Mouse (Mus musculus): ENCODE data around the gene Tcf7l2. TPM values are rescaled to one million over a fixed set of nuclear protein-coding genes. Genes with fewer than 3 reads are reported as not detected.

The Tcf7l2 gene
- total RNA-seq, 4 experiments from 2014 or later = 15.4 to 39.4 (median 26.8) TPM

DNA sequence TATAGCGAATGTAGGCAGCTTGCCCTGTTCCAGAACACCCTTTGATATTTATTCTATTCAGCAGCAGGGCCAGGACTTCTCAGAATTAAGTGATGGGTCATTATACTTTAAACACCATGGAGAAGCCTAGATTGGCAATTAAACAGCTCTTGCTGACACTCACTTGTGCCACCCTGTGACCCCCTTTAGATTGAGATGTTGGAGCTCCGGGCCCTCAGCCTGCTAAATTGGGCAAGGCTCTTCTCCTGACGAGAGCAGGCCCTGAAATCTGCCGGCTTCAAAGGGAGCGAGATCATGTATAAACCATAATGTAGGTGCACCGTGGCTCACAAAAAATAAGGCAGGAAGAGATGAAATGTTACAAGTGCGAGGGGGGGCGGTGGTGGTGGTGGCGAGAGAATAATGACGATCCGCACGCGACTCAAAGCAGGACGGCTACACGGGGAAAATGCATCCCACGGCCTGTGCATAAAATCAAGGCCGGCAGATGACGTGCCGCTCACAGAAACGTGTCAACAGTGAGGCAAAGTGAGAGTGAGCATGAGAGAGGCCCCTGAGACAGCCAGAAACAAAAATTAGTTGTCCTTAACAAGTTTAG lies 173.1 kb downstream of the Tcf7l2 start:
- no peak for DNase-seq

DNA sequence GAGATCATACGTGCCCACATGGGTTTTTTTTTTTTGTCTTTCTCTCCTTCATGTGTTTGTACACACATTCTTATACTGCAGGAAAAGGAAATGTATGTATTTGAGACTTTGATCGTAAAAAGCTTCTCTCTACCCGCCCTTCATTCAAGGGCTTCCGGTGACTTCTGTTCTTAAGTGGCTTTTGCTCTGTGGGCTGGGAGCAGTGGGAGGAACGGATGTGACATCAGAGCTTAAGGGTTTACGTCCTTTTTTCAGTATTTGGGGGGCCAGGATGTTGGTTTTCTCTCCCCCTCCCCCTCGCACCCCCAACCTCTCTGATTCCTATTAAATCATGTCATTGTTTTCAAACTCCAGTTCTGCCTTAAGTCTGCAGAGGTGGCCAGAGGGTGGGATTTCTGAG lies 173.9 kb downstream of the Tcf7l2 start:
- no peak for DNase-seq

DNA sequence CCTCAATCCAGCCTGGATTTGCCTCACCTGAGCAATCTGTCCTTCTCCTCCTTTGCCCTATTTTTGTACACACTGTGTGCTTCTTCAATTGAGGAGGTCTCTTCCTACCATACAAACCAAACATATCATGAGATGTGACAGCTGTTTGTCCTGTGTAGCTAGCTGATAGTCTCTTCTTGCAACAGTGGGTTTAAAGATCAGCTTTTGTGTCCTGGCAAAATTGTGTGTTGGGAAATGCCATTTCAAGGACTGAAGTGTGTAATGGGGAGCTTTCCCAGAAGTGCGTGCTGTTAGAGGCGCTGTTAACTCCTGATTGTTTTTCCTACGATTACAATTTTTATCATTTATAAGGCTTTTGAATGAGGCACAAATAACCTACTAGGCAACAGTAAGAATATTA lies 174.6 kb downstream of the Tcf7l2 start:
- DNase-seq = no peak

DNA sequence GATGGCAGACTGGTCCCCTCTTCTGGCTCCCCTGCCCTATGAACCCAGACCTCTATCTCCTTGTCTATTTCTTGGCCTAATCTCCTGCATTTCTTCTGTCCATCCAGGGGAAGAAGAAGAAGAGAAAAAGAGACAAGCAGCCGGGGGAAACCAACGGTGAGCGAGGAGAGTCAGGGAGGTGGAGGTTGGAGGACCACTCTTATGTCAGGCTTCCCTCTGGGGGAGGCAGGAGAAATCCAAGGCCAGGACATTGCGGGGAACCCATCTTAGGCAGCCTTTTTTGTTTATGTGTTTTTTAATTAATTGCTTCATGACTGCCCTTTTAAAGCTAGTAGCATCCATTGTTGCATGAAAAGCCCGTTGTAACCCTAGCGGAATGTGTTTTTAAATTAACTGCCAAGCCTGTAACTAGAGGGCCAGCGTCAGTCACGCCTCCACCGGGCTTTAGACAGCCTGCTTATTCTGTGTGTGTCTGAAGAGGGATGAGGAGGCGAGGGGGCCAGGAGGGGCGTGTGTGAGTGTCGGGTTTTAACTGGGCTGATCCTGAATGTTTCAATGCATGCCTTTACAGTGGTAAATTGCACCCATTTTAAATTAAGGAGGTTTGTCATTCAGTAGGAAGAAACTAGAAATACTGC lies 182.3 kb downstream of the Tcf7l2 start:
- no peak for DNase-seq

DNA sequence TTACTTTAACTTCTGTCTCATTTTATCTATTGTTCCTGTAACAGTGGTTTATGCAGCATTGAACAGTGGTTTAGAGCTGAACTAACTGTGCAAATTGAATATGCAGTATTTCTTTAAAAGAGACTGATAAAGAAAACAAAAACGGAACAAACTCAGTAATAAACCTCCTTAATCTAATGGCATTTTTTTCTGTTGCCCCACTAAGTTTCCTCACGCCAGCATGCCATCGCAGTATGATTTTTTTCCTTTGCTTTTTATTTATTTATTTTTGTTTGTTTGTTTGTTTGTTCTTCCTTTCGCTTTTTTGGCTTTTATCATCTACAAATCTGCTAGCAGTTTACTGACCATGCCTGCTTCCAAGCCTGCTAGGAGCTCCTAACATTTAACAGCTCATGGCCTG lies 183.2 kb downstream of the Tcf7l2 start:
- DNase-seq = no peak

DNA sequence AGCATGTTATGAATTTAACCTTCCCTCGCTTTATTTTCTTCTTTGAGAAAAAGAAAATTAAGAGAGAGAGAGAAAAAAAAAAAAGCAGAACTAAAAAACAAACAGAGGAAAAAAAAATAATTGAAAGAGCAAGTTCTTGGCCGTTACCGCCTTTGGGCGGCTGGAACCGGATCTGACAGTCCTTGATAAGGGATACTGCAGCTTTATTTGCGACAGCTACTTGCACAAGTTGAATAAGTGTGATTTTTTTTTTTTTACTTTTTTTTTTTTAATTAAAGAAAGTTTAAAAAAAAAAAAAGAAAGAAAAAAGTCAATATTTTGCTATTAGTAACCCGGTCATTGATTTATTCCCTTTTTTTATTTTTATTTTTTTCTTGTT lies 183.8 kb downstream of the Tcf7l2 start:
- no peak for DNase-seq

DNA sequence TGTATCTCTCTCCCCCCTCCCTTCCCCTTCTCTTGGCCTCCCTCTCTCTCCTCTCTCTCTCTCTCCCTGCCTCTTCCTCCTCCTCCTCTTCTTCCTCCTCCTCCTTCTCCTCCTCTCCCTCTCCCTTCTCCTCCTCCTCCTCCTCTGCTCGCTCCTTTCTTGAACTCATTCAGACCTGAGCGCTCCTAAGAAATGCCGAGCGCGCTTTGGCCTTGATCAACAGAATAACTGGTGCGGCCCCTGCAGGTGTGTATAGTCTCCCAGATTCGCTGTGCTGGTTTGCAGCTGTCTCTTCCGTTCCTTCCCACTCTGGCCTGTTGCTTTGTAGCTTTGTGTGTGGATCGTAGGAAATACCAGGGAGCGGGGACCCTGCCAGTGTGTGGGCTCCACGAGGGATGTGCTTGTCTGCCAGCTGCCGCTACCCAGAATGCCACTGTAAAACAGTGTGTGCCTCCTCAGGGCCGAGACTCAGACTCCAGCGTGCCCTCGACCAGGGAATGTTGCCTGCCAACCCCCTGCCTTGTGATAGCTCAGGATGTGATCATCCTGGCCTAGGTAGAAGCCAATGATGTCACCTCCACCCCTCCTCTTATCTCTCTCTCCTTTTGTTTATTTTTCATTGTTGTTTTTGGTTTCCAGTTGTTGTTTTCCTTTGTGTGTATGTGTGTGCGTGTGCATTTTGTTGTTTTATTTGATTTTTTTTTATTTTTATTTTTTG lies 184.3 kb downstream of the Tcf7l2 start:
- no peak for DNase-seq

DNA sequence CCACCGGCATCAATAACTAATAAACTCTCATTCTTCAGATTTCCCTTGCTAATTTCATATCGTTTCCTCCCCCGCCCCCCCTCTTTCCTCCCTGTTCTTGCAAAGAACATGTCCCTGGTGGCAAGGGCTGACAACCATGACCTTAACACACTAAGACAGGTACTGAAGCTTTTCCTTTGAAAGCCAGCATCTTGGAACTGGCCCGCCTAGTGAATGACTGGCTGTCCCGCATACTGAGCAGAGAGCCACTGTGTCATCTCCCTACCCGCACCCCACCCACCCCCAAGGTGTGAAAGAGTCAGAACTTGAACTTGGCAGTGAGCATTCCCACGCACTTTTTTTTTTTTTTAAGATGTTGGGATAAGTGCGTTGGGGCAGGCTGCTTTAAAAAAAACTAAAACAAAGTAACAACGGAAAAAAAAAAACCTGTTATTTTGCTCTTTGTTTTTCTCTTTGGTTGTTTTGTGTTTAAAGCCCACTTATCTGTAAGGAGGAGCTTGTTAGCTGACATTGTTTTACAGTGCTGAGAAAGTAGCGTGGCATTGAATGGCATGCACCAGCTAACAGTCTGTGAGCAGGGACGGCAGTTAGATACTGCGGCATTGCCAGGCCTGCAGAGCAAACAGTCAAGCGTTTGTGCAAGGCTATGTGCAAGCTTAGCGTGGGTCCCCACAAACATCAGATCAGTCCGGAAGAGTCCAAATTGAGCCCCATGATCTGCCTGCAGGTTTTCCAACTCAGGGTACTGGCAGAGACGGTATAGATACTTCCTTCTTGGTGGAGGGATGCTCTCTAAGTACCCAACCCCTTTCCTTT lies 185.4 kb downstream of the Tcf7l2 start:
- no peak for DNase-seq

DNA sequence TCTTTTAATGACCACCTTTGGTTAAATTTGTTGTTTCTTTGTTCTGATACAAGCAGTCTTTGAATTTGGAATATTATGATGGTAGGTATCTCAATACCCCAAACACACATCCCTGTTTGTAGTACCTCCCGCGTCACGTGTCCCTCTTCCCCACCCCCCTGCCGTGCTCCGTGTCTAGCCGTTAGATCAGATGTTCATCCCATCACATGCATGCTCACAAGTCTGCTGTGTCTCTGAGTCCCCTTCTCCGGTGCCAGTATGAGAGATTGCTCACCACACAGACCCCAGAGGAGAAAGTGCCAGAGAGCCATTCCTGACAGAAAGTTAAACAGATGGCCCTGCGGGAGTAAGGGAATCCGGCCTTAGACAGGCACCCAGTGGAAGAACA lies 186.0 kb downstream of the Tcf7l2 start:
- DNase-seq = no peak

DNA sequence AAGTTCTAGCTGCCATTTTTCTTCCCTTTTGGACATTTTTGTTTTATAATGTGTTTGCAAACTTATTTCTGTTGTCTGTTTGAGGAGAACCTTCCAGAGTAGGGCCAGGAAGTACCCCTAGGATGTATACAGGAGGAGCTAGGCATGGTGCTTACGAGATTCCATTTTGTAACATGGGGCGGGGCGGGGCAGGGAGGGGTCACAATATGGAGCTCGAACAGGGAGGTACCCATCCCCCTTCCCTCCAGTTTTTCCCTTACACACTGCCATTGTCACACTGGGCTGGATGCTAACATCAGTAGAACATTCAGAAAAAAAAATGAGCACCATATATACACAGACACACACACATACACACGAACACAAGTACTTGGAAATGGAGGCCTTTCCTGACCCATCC lies 187.1 kb downstream of the Tcf7l2 start:
- no peak for DNase-seq

DNA sequence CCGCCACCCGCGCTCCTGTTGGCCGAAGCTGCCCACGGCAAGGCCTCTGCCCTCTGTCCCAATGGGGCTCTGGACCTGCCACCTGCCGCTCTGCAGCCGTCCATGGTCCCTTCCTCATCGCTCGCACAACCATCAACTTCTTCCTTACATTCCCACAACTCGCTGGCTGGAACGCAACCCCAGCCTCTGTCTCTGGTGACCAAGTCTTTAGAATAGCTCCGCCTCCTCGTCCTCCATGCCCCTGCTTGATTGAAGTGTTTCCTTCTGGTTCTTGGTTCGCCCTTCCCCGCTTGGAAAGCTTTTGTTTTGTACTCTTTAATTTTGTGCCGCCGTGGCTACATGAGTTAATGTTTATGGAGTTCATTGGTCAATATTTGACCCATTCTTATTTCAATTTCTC lies 190.0 kb downstream of the Tcf7l2 start:
- no peak for DNase-seq

DNA sequence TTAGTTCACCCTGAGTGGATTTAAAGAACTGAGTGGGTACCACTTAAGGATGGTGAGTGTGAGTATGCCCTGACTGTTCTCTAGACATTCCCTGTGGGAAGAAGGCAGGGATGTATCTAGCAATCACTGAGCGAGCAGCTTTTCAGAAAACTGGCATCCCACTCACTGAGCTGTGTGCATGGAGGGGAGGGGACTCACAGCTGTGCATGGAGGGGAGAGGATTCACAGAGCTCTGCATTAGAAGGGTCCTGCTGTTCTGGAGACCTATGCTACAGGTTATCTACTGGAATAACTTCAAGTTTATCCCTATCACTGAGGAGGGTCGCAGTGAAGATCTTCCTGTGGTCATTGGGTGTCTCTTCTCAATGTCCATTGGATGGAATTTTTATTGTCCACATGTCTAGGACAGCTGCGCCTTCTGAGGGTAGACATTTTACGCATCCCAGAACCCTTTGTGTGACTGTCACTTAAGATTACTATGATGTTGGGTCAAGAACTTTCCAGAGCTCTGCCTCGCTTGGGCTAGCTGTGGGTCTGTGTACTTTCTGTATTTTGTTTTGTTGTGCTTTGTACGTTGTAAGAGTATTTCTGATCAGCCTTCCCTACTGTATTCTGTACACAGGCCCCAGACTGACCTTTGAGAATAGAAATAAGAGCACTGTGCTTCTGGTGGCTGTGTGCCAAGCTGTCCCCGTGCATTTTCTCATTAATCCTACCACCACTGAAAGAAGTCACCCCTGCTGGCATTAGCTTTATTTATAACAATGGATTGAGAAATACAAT lies 192.5 kb downstream of the Tcf7l2 start:
- no peak for DNase-seq

DNA sequence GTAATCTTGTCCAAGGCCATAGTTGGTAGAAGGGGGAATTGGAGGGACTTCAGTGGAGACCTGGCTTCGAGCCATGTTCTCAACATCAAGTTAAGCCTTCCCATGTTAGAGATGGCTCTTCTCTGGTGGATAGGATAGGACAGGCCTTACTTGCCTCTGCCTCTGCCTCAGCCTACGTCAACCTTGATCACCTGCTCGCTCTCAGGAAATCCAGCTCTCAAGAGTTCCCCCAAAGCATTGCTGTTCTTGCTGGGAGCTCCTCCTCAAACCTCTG lies 193.0 kb downstream of the Tcf7l2 start:
- DNase-seq = no peak

DNA sequence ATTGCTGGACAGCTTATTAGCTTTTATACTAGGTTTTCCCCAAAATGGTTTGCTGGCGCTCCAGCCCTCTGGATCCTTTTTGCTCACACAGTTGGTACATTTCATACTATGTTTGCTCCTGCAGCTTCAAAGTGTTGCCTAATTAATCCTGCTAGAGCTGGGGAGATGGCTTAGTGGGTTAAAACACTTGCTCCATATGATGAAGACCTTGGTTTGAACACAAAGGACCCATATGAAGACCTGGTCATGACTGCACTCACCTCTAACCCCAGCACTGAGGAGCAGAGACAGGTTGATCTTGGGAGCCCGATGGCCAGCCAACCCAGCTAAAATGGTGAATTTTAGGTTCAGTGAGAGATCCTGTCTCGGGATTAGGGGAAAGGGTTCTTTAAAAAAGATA lies 195.4 kb downstream of the Tcf7l2 start:
- DNase-seq = no peak

DNA sequence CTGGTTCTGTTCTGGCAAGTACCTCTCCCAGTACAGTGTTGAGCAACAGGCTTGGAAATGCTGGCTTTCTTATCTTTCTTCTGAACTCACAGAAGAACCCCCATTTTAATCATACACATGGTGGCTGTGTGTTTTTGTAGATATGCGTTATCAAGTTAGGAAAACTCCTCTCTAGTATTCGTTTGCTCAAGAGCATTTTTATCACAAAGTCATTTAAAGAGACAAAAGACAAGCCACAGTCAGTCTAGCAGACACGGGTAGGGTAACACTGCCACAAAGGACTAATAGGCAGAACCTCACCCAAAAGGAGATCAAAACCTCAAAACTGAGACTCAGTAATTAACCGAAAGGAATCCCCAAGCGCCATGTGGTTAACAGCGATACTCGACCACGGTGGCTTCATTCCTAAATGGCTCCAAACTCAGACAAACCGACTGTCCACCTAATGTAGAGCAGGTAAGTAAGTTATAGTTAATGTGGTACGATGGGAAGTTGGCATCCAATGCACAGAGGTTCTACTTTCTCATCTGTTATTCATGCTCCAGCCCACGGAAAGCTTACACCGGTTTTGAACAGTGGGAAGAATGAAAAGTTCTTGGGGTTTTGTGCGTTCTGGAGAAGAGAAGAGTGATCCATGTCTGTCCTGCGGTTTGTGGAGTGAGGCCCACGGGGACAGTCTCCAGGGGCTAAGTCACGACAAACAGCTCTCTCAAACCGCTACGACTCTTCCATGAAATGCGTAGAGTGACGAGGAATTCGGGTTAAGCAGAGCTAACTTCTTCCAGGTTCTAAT lies 196.8 kb downstream of the Tcf7l2 start:
- DNase-seq = no peak

DNA sequence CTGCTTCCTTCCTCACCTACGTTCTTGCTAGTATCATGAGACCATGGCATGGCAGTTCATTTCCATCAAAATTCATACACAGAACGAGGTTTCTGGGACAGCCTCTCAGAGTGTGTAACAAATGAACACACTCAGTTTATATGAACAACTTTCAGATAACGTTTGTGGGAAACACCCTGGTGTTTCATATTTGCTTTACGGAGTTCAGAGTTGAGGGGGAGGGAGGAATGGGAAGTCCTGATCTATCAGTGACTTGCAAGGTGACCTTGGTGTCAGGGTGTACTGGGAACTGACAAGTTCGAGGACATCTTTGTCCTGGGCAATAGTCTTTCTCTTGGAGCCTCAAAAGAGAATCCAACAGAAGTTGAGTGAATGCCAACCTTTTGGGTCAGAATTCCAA lies 197.5 kb downstream of the Tcf7l2 start:
- no peak for DNase-seq

DNA sequence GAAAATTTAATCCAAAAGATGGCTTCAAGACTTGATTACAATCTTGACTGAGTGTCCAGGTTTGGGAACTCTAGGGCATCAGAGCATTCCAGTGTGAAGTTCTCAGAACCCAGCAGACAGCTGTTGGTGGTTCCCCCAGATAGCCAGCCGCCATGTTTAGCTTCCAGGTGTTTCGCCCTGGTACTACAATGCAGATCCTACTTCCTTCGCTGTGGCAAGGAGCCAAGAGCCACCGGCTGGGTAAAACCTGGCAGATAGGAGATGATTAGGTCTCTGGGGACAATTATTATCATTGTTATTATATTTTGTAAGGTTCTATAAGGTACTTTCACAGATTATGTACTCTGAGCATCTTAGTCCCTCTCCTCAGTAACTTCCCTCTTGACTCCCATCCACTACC lies 198.1 kb downstream of the Tcf7l2 start:
- DNase-seq = no peak

DNA sequence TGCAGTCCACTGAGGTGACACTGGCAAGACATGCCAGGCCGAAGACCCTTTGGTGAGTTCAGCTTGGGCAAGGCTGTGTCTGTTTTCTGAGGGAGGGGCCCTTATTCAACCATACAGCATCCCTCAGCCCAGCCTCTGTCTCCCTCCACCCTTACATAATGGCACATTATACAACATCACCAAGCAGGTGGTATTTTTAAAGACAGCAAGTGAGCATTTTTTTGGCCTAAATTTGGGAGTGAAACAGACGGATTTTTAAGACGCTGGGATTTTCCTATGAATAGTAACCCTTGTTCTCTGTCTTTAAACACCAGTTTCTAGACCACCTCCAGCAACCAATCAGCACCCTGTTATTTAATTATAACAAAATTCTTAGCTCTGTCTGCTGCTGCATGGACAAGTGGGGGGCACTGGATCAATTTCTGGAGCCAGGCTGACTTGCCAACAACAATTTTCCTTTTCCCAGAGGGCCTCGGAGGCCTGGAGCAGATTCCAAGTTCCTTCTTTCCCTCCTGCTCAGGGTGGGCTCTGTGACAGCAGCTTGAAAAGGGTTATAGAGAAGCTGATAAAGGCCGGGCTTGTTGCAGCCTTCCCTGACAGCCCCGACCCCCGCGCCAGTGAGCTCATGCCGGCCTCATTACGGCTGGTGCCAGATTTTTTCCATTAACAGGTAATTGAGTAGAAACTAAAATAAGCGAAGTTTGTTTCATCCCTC lies 199.1 kb downstream of the Tcf7l2 start:
- no peak for DNase-seq

DNA sequence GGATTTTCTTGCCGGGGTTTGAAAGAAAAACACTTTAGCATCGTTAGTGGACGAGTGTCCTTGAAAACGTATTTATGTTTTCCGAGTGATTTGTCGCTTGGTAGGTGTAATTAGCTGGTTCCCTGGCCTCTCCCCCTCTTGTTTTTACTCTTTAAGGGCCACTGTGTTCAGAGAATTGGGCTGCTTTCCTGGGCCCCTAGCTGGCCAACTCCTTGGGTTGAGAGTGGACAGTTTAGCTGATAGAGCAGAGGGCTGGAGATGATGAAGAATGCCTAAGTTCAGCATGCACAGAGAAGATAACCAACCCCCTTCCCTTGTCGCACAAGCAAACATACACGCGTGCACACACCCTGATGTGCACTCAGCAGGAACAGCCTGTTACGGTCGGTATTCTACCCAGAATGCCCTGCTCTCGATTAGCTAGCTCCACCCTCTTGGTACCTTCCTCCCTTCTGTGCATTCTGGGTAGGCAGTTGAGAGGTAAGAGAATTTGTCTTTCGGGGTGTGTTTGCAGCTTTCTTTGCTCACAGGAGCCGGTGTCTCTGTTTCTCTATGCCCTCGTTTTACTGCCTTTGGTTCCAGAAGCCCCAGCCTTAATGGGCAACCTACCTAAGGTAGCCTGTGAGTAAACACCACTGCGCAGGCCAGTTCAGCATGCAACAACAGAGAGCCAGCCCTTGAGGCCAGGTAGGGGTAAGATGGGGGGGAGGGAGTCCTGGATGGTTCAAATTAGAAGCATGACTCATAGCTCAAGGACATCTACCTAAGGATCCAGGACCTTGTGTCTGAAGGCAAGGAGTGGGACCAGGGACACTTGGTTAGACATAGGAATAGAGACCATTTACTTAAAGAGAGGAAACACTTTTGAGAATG lies 199.9 kb downstream of the Tcf7l2 start:
- DNase-seq = no peak

DNA sequence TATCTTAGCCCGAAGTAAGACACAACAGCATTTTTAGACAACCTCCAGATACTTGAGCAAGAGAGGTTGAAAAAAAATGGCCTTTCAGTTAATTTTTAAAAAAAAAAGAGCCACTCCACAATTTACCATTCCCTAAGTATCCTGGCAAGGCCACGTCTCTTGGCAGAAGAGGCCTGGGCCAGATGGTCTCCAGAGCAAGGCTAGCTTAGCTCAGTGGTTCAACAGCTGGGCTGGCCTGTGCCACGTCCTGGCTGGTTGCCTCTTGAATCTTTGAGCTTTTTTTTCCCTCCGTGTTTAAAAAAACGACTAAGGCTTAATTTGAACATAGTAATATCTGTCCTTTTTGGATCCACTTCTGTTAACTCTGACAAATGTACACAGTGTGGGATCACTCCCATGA lies 209.8 kb downstream of the Tcf7l2 start:
- no peak for DNase-seq

All from adrenal gland, adult 8-10 months (tissue).